Mouse (Mus musculus) G1E (cell line): ENCODE measurements at regions not wholly inside any gene's neighbourhood (a gene's known extent, or its start where the extent isn't known, plus 50 kb on each side); places are given as distances from the start of the nearest gene placed in this dataset.

ENCODE experiments used
- CTCF ChIP-seq: IDR thresholded peaks from 2 replicates; pipeline ENCODE4 v1.5.1; 2012; ENCODE audit warnings: low read depth, low read length, inconsistent platforms, mixed read lengths
- GATA1 ChIP-seq: IDR thresholded peaks from 2 replicates; pipeline ENCODE4 v1.6.1; 2012; ENCODE audit warnings: borderline replicate concordance, low read length, inconsistent platforms, mixed read lengths
- GATA2 ChIP-seq: IDR thresholded peaks from 2 replicates; pipeline ENCODE4 v1.6.1; 2012; ENCODE audit warnings: low read depth, low read length, inconsistent platforms, borderline replicate concordance
- POLR2AphosphoS5 ChIP-seq: IDR thresholded peaks from 2 replicates; pipeline ENCODE4 v1.6.1; 2012; ENCODE audit warnings: low read depth, low read length, inconsistent platforms; ENCODE audit not compliant: insufficient replicate concordance
- TAL1 ChIP-seq: conservative IDR thresholded peaks from 2 replicates; pipeline ENCODE4 v1.6.1; 2012; ENCODE audit warnings: low read depth, low read length, inconsistent platforms, mixed read lengths

GRCm38 (mm10) chr1:189560576-189560975 is 127.3 kb downstream of the Cenpf start:
- TF ChIP-seq CTCF (no peak), GATA1 (no peak), GATA2 (no peak), TAL1 (no peak), POLR2AphosphoS5 (no peak)
